Mouse (Mus musculus): Measurements from ENCODE around the gene H2afb3. TPM values are rescaled to one million over a fixed set of nuclear protein-coding genes. Genes with fewer than 3 reads are reported as not detected.
"Not testable (repeated sequence)": the region's sequence is repeated elsewhere in the genome, so short reads cannot be mapped to it uniquely, and the experiment has no call there.

The H2afb3 gene
- not detected for total RNA-seq (2022)

GRCm38 (mm10) chrX:120312995-120313394 is at the start of gene H2afb3:
Gene H2afb3, minus strand, starts transcription at chrX:120313095.
- not testable (repeated sequence) for DNase-seq (ENCODE audit: low spot score in 2 of 2)

- DNase-seq (ENCODE audit: low spot score in 2 of 2): no peak
Measured at GRCm38 (mm10) chrX:120301469-120302175, 11.3 kb downstream of the H2afb3 start.

GRCm38 (mm10) chrX:120292832-120293750 is 19.8 kb downstream of the H2afb3 start:
- no peak for DNase-seq (ENCODE audit: low spot score in 2 of 2)

GRCm38 (mm10) chrX:120291696-120292095 is 21.2 kb downstream of the H2afb3 start:
- no peak for DNase-seq (ENCODE audit: low spot score in 2 of 2)

GRCm38 (mm10) chrX:120290900-120291280 is 22.0 kb downstream of the H2afb3 start:
- DNase-seq (ENCODE audit: low spot score in 2 of 2): no peak

- no peak for DNase-seq (ENCODE audit: low spot score in 2 of 2)
Measured at GRCm38 (mm10) chrX:120290011-120290899, 22.6 kb downstream of the H2afb3 start, which contains the start of gene Pcdh11x. Gene Pcdh11x, plus strand, starts transcription at chrX:120290259.

- DNase-seq (ENCODE audit: low spot score in 2 of 2): no peak
Measured at GRCm38 (mm10) chrX:120287502-120287901, 25.4 kb downstream of the H2afb3 start.

- DNase-seq (ENCODE audit: low spot score in 2 of 2): no peak
Measured at GRCm38 (mm10) chrX:120285522-120285921, 27.4 kb downstream of the H2afb3 start.

Other genes starting within 250 kb of the H2afb3 start
- under 1 TPM in 3 of 4 experiments, not detected in 1; 0.07 to 0.80 (median 0.72) TPM for gene Pcdh11x, start 22.8 kb downstream of the H2afb3 start, total RNA-seq (2022)